Mouse (Mus musculus) spleen, postnatal 4 days (tissue): ENCODE data around the gene 2900011O08Rik.
A peak's percentile ranks its signal among the peaks of the same experiment; 100 is the strongest.
"Not testable (repeated sequence)": the region's sequence is repeated elsewhere in the genome, so short reads cannot be mapped to it uniquely, and the experiment has no call there.

Source experiments
- DNase-seq, 2 experiments: peaks; one replicate each; pipeline ENCODE4 v3.0.0; 2022; ENCODE audit warnings: low spot score in 2 of 2

Gene 2900011O08Rik

DNA sequence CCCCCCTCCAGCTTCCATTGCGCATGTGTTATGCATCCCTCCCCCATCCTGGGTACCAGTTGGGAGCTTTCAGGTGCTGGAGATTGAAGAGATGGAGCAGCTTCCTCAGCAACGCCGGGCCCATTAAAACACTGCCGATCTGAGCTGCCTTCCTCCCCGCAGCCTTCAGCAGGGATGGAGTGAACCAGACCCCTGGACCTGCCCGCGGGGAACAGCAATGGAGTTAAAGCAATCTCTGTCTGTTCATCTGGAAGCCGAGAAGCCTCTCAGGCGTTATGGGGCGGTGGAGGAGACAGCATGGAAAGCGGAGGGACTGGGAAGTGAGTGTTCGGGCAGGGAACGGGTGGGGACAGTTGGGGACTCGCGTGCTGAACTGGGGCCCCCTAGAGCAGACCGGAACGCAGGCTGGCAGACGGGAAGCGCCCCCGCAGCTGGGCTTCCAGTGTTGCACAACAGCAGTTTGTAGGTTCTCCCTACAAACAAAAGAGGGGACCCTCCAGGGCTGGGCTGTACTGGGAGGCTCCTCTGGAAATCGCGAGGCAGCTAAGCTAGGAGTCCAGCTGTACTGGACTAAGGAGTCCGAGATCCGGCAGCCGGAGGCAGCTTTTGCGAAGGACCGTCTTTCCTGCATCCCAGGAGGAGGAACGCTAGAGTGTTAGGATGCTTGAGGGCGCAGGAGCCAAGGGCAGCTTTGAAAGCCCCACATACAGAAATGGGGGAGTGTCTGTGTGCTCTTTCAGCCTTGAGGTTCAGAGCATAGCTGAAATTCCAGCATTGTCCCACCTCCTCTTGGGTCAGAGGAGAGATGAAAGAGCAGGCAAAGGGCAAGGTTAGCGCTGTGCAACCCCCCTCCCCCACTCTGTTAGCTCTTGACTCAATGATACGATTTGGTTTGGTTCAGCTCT, at the start of gene 2900011O08Rik, which contains the start of gene Ifitm7:
TSS of gene 2900011O08Rik (plus strand) at position 31 of the 905 bp plus-strand sequence.
TSS of gene Ifitm7 (minus strand) at position 315 of the 905 bp plus-strand sequence.
- peak in 1 of 2 experiments; percentile 57 for DNase-seq

DNA sequence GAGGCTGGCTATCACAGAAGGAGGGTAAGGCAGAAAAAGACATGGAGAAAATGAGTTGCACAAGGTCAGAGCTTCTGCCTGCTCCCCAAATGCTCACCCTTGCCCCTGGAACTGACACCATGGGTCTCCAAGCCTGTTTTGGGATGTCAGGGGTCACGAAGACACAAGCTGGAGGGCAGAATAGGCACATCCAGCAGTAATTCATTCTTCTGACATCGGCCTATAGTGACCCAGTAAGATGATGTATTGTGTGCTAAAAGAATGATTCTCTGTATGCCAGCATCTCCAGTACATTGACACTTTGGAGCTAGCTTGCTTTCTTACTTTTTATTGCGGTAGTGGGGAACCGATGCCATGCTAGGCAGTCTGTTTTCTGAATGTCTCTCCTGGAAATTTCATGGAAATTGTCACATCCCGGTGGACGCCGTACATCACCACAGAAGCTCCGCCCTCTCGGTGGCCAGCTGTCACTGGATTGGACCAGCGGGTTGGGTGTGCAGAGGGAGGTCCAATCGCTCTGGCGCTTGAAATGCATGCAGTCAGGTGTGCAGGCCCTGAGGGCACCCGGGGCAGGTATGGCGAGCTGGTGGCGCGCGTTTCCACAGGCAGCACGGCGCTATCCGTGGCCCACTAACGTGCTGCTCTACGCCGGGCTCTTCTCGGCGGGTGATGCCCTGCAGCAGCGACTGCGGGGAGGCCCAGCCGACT, 46.1 kb upstream of the 2900011O08Rik start:
- DNase-seq, result peak in 1 of 2 experiments; percentile 61

DNA sequence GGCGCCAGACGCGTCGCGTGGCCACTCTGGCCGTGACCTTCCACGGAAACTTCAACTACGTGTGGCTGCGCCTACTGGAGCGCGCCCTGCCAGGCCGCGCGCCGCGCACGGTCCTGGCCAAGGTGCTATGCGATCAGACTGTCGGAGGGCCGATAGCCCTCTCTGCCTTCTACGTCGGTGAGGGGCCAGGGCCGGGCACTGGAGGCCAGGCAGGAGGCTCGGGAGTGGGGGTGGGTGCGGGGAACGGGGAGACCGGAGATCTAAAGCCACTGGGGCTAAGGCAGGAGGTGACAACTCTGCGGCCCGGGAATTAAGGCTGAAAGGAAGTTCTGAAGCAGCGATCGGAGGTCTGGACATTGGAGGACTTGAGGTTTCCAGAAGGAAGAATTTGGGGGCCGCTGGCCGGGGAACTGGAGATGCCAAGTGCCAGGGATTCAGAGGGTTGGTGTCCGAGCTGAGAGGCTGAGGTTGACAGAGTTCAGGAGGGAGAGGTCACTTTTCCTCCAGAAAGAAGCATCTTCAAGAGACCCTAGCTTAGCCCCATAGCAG, 45.5 kb upstream of the 2900011O08Rik start:
- no peak for DNase-seq

DNA sequence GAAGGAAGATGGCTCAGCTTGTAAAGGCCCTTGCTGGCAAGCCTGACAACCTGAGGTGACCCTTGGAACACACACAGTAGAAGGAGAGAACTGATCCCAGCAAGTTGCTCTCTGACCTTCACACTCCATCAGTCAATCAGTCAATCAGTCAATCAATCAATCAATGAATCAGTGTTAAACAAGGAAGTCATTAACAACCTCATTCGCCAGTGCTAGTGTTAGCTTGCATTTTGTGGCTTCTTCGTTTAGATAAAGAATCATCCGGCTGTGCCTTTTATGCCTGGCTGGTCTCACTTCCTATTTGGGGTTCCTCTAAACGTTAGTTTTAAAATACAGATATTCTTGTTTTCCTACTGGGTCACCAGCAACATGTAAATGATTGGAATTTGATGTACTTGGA, 42.2 kb upstream of the 2900011O08Rik start:
- DNase-seq, result no peak

DNA sequence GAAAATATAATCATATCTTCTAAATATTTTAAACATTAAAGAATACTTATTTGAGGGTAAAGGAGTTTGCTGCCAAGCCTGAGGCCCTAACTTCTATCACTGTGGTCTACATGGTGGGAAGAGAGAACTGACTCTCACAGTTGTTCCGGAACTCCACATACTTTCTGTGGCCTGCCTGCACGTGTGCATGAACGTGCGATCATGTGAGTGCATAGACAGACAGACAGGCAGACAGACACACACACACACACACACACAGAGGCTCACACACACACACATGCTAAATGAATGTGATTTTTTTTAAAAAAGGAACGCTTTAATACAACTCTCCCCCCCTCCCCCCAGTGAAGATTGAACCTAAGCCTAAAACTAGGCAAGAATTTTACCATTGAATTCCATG, 41.7 kb upstream of the 2900011O08Rik start:
- no peak for DNase-seq

DNA sequence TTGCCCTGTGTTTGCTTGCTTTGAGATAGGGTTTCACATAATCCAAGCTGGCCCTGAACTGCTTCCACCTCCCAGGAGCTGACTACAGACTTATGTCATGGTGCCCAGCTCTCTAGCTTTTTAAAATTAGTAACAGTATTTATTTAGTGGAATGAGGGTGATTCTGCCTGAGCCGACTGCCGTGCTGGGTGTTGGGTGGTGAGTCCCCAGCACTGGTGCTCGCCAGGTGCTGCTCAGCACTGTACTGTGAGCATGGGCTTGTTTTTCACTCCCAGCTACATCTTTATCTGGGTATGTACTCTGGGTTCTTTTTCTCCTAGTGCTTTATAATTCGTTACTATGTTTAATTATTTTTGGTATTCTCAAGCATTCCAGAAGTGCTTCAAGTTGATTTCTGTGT, 41.3 kb upstream of the 2900011O08Rik start:
- no peak for DNase-seq

DNA sequence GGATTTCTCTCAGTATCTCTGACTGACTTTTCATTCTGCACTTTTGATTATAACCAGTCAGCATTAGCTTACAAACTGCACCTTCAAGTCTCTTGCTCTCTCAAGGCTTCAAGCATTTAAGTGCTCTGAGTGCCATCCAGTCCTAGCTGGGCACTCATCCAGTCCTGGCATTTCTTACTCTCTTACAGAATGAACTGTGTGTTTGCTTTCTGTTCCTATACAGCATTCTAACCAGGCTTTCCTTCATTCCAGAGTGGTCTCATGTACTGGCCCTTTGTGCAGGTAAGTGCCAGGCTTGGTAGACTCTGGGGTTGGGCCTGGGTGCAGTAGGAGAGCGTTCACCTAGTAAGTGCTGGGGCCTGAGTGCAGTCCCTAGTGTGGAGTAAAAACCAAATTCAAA, 40.1 kb upstream of the 2900011O08Rik start:
- DNase-seq, result no peak

DNA sequence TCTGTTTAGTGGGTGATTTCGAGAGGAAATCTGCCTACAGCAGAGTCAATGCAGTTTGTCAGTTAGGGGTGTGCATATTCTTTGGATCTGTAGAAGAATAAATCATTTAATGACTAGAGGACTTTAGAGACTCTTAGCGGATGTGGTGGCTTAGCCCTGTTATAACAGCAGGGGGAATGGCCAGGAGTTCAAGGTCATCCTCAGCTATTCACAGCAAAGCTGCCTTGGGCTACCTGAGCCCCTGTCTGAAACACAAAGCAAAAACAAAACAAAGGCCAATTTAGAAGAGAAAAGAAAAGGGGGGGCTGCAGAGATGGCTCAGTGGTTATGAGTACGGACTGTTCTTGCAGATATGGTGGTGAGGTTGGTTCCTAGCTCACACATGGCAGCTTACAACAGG, 35.2 kb upstream of the 2900011O08Rik start:
- no peak for DNase-seq

DNA sequence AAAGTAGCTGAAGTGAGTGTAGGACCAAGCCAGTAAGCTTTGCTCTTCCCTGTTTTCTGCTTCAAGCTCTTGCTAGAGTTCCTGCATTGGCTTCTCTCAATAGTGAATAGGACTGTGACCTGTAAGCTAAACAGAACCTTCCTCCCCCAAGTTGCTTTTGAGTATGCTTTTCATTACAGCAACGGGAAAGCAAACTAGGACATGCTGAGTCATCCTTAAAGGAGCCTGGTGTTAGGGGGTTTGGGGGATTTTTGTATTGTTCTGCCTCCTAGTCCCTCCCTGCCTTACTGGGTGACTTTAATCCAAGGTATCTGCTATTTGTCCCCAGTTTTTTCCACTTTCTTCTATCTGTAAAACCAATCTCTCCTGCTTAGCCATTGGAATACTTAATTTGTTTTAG, 24.4 kb upstream of the 2900011O08Rik start:
- DNase-seq, result no peak

DNA sequence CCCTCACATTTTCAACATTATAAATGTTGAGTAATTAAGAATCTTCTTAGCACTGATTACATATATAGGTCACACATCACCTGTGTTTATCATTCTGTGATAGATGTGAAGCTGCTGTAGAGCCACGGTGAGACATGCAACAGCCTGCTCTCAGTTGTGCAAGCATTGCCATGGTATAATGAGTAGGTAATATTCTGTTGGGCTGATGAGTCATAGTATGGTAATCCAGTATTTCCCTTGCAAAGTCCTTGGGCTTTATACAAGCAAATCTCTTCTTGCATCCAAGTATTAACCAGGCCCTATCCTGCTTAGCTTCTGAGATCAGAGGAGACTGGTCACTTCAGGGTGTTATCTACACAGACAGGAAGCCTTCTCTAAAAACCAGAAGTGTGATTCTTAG, 17.3 kb upstream of the 2900011O08Rik start:
- no peak for DNase-seq

DNA sequence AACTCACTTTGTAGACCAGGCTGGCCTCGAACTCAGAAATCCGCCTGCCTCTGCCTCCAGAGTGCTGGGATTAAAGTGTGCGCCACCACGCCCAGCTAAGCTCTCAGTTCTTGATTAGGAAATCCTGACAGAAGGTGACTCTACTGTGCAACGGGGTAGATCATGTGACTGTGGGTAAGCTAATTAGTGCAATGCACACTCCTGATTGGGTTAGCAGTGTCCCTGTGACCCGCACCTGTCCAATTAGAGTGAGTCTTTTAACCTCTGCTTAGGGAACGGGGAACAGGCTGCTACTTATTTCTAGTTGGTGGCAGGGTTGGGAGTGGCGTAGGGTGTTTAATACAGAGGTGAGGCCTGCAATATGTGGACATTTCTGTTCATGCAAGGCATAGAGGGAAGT, 14.4 kb upstream of the 2900011O08Rik start:
- DNase-seq, result no peak

DNA sequence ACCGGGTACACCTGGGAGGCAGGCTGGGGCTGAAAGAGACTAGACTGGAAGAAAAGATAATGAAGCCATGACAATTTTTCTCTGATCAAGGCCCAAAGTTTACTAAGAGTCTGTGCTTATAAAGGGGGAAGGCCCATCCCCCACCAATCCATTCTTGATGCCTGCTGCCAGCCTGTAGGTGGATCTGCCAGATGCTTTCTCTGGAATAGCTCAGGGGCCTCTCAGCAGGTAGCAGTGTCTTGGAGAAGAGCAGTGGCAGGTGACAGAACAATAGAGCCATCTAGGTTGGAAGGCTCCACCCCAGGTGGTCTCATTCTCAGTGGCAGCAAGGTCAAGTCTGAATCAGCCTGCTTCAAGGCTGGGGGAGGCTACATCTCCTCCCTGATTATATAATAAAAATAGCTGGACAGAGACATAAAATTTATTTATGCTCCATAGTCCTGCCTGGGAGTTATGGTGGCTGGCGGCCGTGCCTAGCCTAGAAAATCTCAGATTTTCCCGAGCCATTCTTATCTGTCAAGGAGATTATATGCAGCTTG, 10.0 kb upstream of the 2900011O08Rik start:
- DNase-seq, result not testable (repeated sequence)

DNA sequence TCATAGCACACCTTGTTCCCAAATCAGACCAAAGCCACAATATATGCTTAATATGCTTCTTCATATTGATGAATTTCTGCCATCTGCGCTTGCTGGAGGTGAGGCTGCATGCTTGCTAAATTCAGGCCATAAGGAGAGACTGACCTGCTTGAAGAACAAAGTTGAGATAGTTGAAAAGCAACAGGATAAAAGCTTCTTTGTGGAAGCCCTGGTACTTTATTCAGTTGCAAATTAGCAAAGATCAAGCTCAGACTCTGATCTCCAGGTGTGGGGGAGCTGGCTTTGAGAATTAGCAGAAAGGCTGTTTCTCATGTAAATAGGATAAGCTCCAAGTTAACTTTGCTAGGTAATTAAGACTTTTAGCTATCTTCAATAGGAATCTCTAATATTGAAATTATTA, 9.4 kb upstream of the 2900011O08Rik start:
- DNase-seq, result not testable (repeated sequence)

DNA sequence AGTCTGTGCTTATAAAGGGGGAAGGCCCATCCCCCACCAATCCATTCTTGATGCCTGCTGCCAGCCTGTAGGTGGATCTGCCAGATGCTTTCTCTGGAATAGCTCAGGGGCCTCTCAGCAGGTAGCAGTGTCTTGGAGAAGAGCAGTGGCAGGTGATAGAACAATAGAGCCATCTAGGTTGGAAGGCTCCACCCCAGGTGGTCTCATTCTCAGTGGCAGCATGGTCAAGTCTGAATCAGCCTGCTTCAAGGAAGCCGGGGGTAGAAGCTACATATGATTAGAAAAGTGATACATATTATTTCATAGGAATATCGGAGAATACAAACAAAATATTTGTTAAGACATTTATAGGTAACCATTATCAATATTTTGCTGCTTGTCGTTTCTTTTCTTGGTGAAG, 4.7 kb upstream of the 2900011O08Rik start:
- not testable (repeated sequence) for DNase-seq

DNA sequence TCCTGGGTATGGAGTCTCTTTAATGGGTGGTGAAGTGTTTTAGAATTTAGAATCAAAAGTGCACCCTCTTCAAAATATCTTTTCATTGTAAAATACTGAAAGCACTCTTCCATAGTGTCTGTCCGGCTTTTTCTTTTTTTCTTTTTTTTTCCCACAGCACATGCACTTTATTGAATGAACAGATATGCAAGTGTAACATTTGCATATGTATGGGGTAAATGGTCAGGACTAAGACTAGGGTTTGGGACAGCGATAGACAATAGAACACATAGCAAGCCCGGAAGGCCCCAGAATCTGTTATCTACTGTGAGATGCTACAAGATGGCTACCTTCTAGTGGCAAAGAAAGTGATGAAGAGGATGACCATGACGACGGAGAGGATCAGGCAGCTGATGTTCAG, 3.2 kb upstream of the 2900011O08Rik start:
- no peak for DNase-seq

DNA sequence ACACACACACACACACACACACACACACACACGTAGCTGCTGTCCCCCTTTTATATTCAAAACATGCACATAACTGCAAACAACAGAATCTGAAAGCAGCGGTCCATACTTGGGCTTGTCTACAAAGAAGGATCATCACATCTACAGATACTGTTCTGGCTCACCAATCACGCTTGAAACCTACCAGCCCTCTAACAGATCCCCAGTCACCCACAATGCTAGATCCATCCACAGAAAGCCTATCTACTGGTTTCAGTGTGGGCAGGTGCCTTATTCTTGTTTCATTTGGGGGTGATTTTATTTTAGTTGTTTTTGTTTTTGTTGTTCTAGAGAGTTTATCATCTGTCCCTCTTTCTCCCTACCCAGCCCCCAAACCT, 219 bp upstream of the 2900011O08Rik start:
- no peak for DNase-seq

DNA sequence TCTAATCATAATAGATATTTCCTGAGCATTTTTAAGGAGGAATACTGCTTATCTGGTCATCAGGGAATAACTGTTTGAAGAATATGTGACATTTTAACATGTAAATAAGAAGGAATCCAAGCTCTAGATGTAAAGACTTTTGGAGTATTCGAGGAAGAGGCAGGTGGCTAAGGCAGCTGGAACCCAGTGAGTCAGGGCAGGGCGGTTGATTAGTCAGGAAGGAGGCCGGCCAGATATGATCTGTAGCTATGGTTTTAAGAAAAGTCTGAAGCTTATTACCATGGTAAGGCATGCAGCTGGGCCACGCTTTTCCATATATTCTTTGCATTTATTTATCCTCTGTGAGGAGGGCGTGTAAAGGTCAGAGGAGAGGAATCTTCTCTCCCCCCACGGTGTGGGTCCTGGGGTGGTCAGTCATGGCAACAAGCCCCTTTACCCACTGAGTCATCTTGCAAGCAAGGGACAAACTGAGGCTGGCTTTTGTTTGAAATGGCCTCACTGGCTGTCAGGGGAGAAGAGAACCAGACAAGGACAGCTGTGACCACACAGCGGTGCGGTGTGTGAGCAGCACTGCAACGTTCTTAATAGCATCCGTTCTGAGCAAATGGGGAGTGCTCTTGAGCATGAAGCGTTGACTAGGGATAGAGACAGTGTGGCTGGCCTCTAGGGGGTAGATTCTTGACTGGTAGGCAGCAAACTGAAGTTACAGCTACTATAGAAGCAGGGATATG, 6.3 kb downstream of the 2900011O08Rik start:
- no peak for DNase-seq

DNA sequence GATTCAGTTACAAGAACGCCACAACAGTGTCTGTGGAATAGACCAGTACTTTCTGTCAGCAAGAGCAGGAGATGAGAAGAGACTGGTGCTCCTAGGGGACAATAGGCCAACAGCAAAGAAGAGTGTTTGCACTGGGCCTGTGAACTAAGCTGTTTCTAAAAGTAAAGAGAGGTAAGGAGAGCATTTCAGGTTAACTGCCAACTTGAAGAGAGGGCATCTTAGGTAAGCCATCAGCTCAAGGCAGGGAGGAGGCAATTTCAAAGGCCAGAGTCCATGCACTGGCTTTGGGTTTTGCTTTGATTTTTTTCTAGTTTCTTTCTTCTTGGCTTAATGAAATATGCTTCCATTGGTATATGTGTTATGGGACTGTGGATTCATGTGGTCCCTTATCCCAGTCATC, 7.7 kb downstream of the 2900011O08Rik start:
- no peak for DNase-seq

DNA sequence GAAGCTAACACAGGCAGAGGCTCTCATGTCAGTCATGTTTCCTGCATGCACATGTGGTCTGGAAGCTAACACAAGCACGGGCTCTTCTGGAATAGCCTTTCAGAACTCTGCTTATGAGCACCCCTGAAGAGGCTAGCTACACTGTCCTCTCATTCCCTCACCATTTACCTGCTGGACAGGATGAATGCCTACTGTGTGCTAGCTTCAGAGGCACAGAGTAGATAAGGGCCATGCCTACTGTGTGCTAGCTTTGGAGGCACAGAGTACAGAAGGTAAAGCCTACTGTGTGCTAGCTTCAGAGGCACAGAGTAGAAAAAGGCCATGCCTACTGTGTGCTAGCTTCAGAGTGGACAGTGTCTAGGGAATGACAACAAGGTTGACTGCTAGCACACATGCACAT, 8.1 kb downstream of the 2900011O08Rik start:
- DNase-seq, result no peak

DNA sequence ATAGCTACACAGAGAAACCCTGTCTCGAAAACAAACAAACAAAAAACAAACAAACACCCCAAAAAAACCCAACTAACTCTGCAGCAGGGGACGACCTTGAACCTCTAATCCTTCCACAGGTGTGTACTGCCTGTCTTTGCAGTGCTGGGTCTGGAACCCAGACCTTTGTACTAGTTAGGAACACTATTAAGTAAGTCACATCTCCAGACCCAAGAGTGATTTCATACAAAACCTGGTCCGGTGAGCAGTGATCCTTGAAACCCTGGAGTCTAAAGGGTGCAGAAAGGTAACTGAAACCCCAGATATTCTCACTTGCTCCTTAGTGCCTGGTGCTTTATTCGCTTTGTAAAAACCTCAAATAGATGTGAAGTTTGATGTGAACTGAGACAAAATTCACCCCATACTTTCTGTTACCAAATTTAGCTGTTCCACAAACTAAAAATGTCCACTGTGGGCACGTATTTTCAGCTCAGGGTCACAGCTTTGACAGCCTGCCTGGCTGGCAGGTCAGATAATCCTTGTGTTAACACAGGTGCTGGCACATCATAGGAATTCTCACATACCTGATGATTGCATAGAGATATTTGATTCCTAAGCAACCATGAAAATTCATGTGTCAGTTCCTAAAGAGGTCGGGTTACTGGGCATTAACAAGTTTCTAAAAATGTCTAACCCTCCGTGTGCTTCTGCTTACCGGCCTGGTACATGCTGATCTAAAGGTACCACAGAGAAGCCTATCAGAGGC, 17.2 kb downstream of the 2900011O08Rik start:
- DNase-seq, result no peak

DNA sequence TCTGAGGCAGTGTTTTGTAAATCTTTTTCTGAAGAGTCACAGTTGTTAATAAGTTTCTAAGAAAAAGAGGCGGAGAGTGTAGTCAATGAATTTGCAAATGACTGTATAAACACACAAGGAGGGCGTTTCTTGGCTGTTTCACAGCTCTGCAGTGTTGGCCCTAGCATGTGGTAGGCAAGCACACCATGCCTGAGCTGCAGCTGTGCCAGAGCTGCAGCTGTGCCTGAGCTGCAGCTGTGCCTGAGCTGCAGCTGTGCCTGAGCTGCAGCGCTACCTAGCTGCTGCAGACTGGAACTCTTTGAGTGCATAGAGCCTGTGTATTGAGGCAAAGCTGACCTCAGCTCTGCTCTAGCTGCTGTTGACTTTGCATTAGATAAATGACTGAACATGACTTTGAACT, 17.8 kb downstream of the 2900011O08Rik start:
- no peak for DNase-seq
